Mouse (Mus musculus): ENCODE measurements at regions not wholly inside any gene's neighbourhood (a gene's known extent, or its start where the extent isn't known, plus 50 kb on each side); places are given as distances from the start of the nearest gene placed in this dataset.

DNA sequence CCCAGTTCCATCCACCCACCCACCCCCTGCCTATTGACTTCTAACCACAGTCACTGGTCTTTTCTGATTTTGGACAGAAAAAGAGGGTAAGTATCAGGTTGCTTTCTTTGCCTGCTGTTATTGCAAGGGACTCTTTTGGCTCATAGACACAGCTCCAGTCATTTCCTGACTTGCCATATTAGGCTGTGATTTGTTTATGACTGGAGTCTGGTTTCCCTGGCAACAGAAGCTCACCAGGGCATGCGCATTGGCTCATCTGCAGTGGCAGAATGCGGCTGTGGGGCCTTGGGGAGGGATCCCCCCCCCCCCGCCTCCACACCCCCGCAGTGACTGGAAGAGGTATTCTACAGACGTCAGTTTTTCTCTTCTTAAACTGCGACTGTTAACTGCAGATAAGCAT is 65.9 kb downstream of the Cdr1 start:
- DNase-seq, result peak; percentile 5

DNA sequence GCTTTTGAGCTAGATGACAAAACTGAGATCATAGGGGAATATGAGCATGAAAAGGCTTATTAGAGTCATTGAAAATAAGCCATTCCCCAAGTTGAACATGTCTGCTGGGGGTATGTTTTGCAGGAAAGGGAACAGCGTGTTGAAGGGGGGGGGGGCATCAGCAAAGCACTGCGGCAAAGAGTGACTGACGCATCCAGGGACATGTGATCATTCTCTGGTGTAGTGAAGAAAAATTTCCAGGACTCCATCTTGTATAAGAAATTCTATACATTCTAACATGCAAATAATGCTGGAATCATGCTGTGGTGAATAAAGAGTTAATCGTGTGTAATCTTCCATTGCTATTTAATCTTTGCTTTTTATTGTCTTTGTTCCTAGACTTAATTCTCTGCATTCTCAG is 68.0 kb downstream of the Cdr1 start:
- DNase-seq, result no peak

DNA sequence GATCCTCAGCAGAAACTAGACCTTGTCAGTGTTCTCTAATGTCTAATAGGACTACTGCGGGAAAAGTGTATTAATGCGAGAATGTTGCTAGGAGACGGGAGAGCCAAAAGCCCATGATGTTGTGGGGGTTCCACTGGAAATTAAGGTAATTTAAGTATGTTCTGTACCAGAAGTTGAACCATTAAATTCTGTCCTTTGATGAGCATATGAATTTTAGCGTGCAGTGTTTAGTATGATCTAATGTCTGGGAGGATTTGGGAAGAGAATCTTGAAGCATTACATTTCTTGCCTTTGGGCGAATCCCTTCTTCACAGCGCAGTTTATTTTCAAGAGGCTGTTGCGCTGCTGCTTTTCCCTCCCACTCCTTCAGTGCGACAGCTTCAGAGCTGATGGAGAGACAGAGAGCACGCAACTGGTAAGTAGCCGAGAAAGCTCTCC is 69.3 kb downstream of the Cdr1 start:
- no peak for DNase-seq

Data from lung, postnatal 36 days (tissue).